Mouse (Mus musculus) MEL (cell line): ENCODE measurements around the gene Phkg1. TPM values are rescaled to one million over a fixed set of nuclear protein-coding genes. Genes with fewer than 3 reads are reported as not detected.

ENCODE experiments used
- DNase-seq: peaks from one replicate; pipeline ENCODE4 v3.0.0; 2011; ENCODE audit warnings: low read depth, low spot score
- H3K27ac ChIP-seq: 2 replicates; pipeline ENCODE4 v1.5.1; 2012; ENCODE audit warnings: low read depth, mild to moderate bottlenecking, control low read depth, low read length, moderate library complexity; ENCODE audit not compliant: control insufficient read depth
- H3K27me3 ChIP-seq, 2 experiments: fragments of 150-350 bp in 1 of 2; sonication (generic) in 1 of 2; 2 replicates each; pipeline ENCODE4 v1.6.1; 2012; ENCODE audit warnings: low read length in 2 of 2, mild to moderate bottlenecking in 2 of 2, improper control_type of control experiment in 1 of 2, moderate library complexity in 1 of 2; ENCODE audit not compliant: insufficient read depth in 2 of 2, control insufficient read depth in 1 of 2
- H3K36me3 ChIP-seq, 2 experiments: 2 replicates each; pipeline ENCODE4 v1.6.1; 2012 to 2014; ENCODE audit warnings: low read length in 2 of 2, improper control_type of control experiment in 1 of 2, inconsistent platforms in 1 of 2, mild to moderate bottlenecking in 1 of 2; ENCODE audit not compliant: insufficient read depth in 2 of 2, control insufficient read depth in 1 of 2
- H3K4me1 ChIP-seq, 2 experiments: fragments of 150-350 bp in 1 of 2; sonication (generic) in 1 of 2; 2 replicates each; pipeline ENCODE4 v1.6.1; 2012; ENCODE audit warnings: low read length in 2 of 2, improper control_type of control experiment in 1 of 2, mild to moderate bottlenecking in 1 of 2; ENCODE audit not compliant: insufficient read depth in 2 of 2, control insufficient read depth in 1 of 2
- H3K4me3 ChIP-seq, 2 experiments: fragments of 150-350 bp in 1 of 2; sonication (generic) in 1 of 2; 2 replicates each; pipeline ENCODE4 v1.5.1; 2012; ENCODE audit warnings: low read depth in 2 of 2, low read length in 2 of 2, mild to moderate bottlenecking in 2 of 2, moderate library complexity in 2 of 2, control low read depth in 1 of 2, improper control_type of control experiment in 1 of 2; ENCODE audit not compliant: control insufficient read depth in 1 of 2, insufficient read depth in 1 of 2
- H3K79me2 ChIP-seq: 2 replicates; pipeline ENCODE4 v1.6.1; 2012; ENCODE audit warnings: mild to moderate bottlenecking, low read length, moderate library complexity; ENCODE audit not compliant: control insufficient read depth, poor library complexity, insufficient read depth
- H3K9ac ChIP-seq: 2 replicates; pipeline ENCODE4 v1.6.1; 2012; ENCODE audit warnings: low read depth, mild to moderate bottlenecking, control low read depth, low read length, moderate library complexity; ENCODE audit not compliant: control insufficient read depth, poor library complexity, severe bottlenecking
- H3K9me3 ChIP-seq: fragments of 150-350 bp; sonication (generic); replicated peaks from 2 replicates; pipeline ENCODE4 v1.6.1; 2012; ENCODE audit warnings: mild to moderate bottlenecking, low read length, improper control_type of control experiment, moderate library complexity; ENCODE audit not compliant: insufficient read depth
- CHD2 ChIP-seq: IDR thresholded peaks from 2 replicates; pipeline ENCODE4 v1.6.1; 2011; ENCODE audit warnings: low read length, improper control_type of control experiment
- CTCF ChIP-seq, 3 experiments: IDR thresholded peaks in 2 of 3; conservative IDR thresholded peaks in 1 of 3; 2 replicates each; pipeline ENCODE4 v1.5.1; 2011 to 2012; ENCODE audit warnings: low read length in 3 of 3, low read depth in 2 of 3, mild to moderate bottlenecking in 2 of 3, improper control_type of control experiment in 1 of 3, inconsistent platforms in 1 of 3, mixed read lengths in 1 of 3, moderate library complexity in 1 of 3; ENCODE audit not compliant: control insufficient read depth in 1 of 3, insufficient read depth in 1 of 3, poor library complexity in 1 of 3, severe bottlenecking in 1 of 3
- E2F4 ChIP-seq: IDR thresholded peaks from 2 replicates; pipeline ENCODE4 v1.6.1; 2011; ENCODE audit warnings: low read depth, low read length, improper control_type of control experiment, borderline replicate concordance
- EP300 ChIP-seq, 2 experiments: IDR thresholded peaks; 2 replicates each; pipeline ENCODE4 v1.6.1; 2011; ENCODE audit warnings: improper control_type of control experiment in 2 of 2, low read length in 2 of 2, low read depth in 1 of 2, mild to moderate bottlenecking in 1 of 2
- ETS1 ChIP-seq: IDR thresholded peaks from 2 replicates; pipeline ENCODE4 v1.6.1; 2012; ENCODE audit warnings: low read depth, mild to moderate bottlenecking, inconsistent platforms, low read length, improper control_type of control experiment, moderate library complexity
- GABPA ChIP-seq: IDR thresholded peaks from 2 replicates; pipeline ENCODE4 v1.6.1; 2012; ENCODE audit warnings: low read depth, mild to moderate bottlenecking, inconsistent platforms, low read length, improper control_type of control experiment, moderate library complexity
- GATA1 ChIP-seq: IDR thresholded peaks from 2 replicates; pipeline ENCODE4 v1.6.1; 2011; ENCODE audit warnings: low read depth, low read length, improper control_type of control experiment
- HCFC1 ChIP-seq: IDR thresholded peaks from 2 replicates; pipeline ENCODE4 v1.6.1; 2012; ENCODE audit warnings: low read depth, mild to moderate bottlenecking, inconsistent platforms, low read length, improper control_type of control experiment, moderate library complexity
- JUND ChIP-seq: IDR thresholded peaks from 2 replicates; pipeline ENCODE4 v1.6.1; 2011; ENCODE audit warnings: low read depth, mild to moderate bottlenecking, improper control_type of control experiment, low read length
- MAFK ChIP-seq: IDR thresholded peaks from 2 replicates; pipeline ENCODE4 v1.6.1; 2011; ENCODE audit warnings: low read depth, mild to moderate bottlenecking, low read length, improper control_type of control experiment, borderline replicate concordance
- MAX ChIP-seq: IDR thresholded peaks from 2 replicates; pipeline ENCODE4 v1.6.1; 2011; ENCODE audit warnings: low read length, improper control_type of control experiment
- MAZ ChIP-seq: IDR thresholded peaks from 2 replicates; pipeline ENCODE4 v1.6.1; 2012; ENCODE audit warnings: low read depth, mild to moderate bottlenecking, inconsistent platforms, low read length, improper control_type of control experiment
- MEF2A ChIP-seq: IDR thresholded peaks from 2 replicates; pipeline ENCODE4 v1.6.1; 2014; ENCODE audit warnings: low read depth, mild to moderate bottlenecking, inconsistent platforms, low read length, improper control_type of control experiment; ENCODE audit not compliant: poor library complexity, insufficient replicate concordance, severe bottlenecking; ENCODE audit errors: extremely low read depth
- MYB ChIP-seq: IDR thresholded peaks from 2 replicates; pipeline ENCODE4 v1.6.1; 2011; ENCODE audit warnings: mild to moderate bottlenecking, low read depth, low read length, improper control_type of control experiment
- MYC ChIP-seq: IDR thresholded peaks from 2 replicates; pipeline ENCODE4 v1.6.1; 2011; ENCODE audit warnings: low read depth, mild to moderate bottlenecking, low read length, improper control_type of control experiment, moderate library complexity
- NELFE ChIP-seq: IDR thresholded peaks from 2 replicates; pipeline ENCODE4 v1.6.1; 2011; ENCODE audit warnings: low read depth, low read length, improper control_type of control experiment
- NRF1 ChIP-seq: IDR thresholded peaks from 2 replicates; pipeline ENCODE4 v1.6.1; 2014; ENCODE audit warnings: low read depth, mild to moderate bottlenecking, inconsistent platforms, low read length, improper control_type of control experiment, moderate library complexity; ENCODE audit not compliant: poor library complexity, insufficient read depth, severe bottlenecking
- POLR2A ChIP-seq, 2 experiments: IDR thresholded peaks; 2 replicates each; pipeline ENCODE4 v1.6.1; 2011 to 2012; ENCODE audit warnings: low read length in 2 of 2, mild to moderate bottlenecking in 2 of 2, control low read depth in 1 of 2, improper control_type of control experiment in 1 of 2, low read depth in 1 of 2, moderate library complexity in 1 of 2; ENCODE audit not compliant: control insufficient read depth in 1 of 2, insufficient read depth in 1 of 2, poor library complexity in 1 of 2
- POLR2AphosphoS2 ChIP-seq: IDR thresholded peaks from 2 replicates; pipeline ENCODE4 v1.6.1; 2011; ENCODE audit warnings: low read length, improper control_type of control experiment
- POLR2AphosphoS5 ChIP-seq: IDR thresholded peaks from 2 replicates; pipeline ENCODE4 v1.6.1; 2012; ENCODE audit warnings: low read depth, borderline replicate concordance, mild to moderate bottlenecking, inconsistent platforms, low read length, moderate library complexity, mixed read lengths
- RAD21 ChIP-seq: IDR thresholded peaks from 2 replicates; pipeline ENCODE4 v1.6.1; 2011; ENCODE audit warnings: mild to moderate bottlenecking, low read depth, low read length, improper control_type of control experiment
- RCOR1 ChIP-seq: IDR thresholded peaks from 2 replicates; pipeline ENCODE4 v1.6.1; 2012; ENCODE audit warnings: low read depth, mild to moderate bottlenecking, inconsistent platforms, low read length, improper control_type of control experiment
- SIN3A ChIP-seq: IDR thresholded peaks from 2 replicates; pipeline ENCODE4 v1.6.1; 2012; ENCODE audit warnings: low read length, improper control_type of control experiment, inconsistent platforms
- SMC3 ChIP-seq: IDR thresholded peaks from 2 replicates; pipeline ENCODE4 v1.6.1; 2011; ENCODE audit warnings: low read depth, low read length, improper control_type of control experiment
- USF1 ChIP-seq: IDR thresholded peaks from 2 replicates; pipeline ENCODE4 v1.6.1; 2014; ENCODE audit warnings: low read depth, mild to moderate bottlenecking, inconsistent platforms, low read length, improper control_type of control experiment, moderate library complexity
- USF2 ChIP-seq, 2 experiments: IDR thresholded peaks; 2 replicates each; pipeline ENCODE4 v1.6.1; 2011 to 2012; ENCODE audit warnings: improper control_type of control experiment in 2 of 2, low read length in 2 of 2, borderline replicate concordance in 1 of 2, inconsistent platforms in 1 of 2, low read depth in 1 of 2, mild to moderate bottlenecking in 1 of 2; ENCODE audit not compliant: insufficient read depth in 1 of 2
- ZKSCAN1 ChIP-seq: IDR thresholded peaks from 2 replicates; pipeline ENCODE4 v1.6.1; 2012; ENCODE audit warnings: low read depth, mild to moderate bottlenecking, inconsistent platforms, low read length, improper control_type of control experiment, moderate library complexity
- ZMIZ1 ChIP-seq: IDR thresholded peaks from 2 replicates; pipeline ENCODE4 v1.6.1; 2012; ENCODE audit warnings: low read depth, mild to moderate bottlenecking, inconsistent platforms, low read length, improper control_type of control experiment, moderate library complexity
- polyA plus RNA-seq, 2 experiments: library from polyadenylated mRNA; stranded (reverse) in 1 of 2; unstranded in 1 of 2; fragments of >175 nt in 1 of 2; fragments of >200 nt in 1 of 2; gene quantifications; 2 replicates each; pipeline versions ENCODE4 v1.2.1 to v1.2.4; 2012; ENCODE audit warnings: low replicate concordance in 2 of 2, low read depth in 1 of 2; ENCODE audit not compliant: insufficient read length in 2 of 2, insufficient read depth in 1 of 2, missing spikeins in 1 of 2
- total RNA-seq: library from RNA; depleted of rRNA; stranded (reverse); fragments of 300-350 nt; gene quantifications from 2 replicates; pipeline ENCODE4 v1.2.3, GENCODE M21; 2012

Gene Phkg1
- total and polyA plus RNA-seq, 3 experiments, result 0.62 to 0.72 TPM; not detected in 1

DNA sequence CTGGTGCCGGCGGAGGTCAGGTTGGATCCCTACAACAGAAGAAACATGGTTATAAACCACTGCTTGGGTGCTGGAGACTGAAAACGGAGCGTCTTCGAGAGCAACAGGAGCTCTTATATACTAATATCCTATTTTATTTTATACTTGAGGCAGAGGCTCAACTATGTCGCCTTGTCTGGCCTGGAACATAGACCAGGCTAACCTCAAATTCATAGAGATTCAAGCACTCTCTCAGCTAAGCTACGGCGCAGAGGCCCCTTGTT lies 50.9 kb downstream of the Phkg1 start:
- peak overlapping the region; percentile 77 to 78 for H3K4me3 ChIP-seq
- peaks cover 16 to 19% of the 10 kb centered on the region in 2 experiments for H3K36me3 ChIP-seq
- no peaks in the 10 kb centered on the region for H3K27me3 ChIP-seq
- no peaks in the 10 kb centered on the region for H3K9me3 ChIP-seq
- no peak for TF ChIP-seq POLR2A (IDR thresholded peaks at IDR 0.05; ENCODE audit: control insufficient read depth in 1 of 2, insufficient read depth in 1 of 2, low read depth in 1 of 2, low read length in 2 of 2, poor library complexity in 1 of 2)
- TF ChIP-seq SMC3, result no peak
- no peak for TF ChIP-seq EP300 (IDR thresholded peaks at IDR 0.05; ENCODE audit: low read depth in 1 of 2, low read length in 2 of 2)
- H3K79me2 ChIP-seq, result peaks cover 18% of the 10 kb centered on the region
- H3K9ac ChIP-seq, result peak overlapping the region; percentile 87
- peak overlapping the region; percentile 81 for H3K27ac ChIP-seq
- peaks cover 2 to 13% of the 10 kb centered on the region in 2 experiments; a peak in 2 of 4 replicates for H3K4me1 ChIP-seq
- DNase-seq, result peak; percentile 63

DNA sequence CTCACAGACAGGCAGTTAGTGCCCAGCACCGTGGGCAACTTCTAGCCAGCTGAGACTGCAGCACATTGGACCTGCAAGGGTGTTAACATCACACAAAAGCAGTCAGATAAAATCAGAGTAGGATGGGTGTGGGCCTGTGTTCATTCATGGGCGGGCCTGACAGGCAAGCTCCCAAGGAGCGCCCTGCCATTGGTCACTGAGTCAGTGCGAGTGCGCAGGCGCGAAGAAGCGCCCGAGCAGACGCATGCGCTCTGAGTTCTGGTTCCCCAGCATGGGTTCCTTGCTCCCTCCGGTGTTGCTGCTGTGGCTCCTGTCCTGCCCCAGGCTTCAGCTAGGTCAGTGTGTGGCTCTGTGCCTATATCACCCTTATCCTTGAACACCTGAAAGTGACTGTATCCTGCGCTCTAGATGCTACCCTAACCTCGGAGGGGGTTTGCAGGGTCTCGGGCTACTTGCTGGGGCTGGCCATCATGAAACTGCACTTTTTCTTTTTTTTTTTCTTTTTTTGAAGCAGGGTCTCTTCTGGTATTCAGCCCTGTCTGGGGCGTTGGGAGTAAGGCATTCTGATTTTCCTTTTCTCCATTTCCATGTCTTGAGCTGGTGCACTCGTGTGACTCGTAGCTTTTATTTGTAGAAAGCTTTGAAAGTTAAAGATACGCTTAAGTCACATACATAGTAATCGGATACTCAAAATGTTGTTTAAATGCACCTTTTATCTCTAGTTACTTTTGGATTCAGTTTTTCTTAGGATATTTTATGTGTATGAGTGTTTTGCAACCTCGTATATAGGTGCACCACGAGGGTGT lies 51.4 kb downstream of the Phkg1 start, which contains the start of gene Sumf2:
Gene Sumf2 (plus strand): TSS at position 235 of the 806 bp plus-strand sequence.
- peaks cover 16 to 19% of the 10 kb centered on the region in 2 experiments for H3K36me3 ChIP-seq
- DNase-seq, result peak; percentile 97
- no peak for TF ChIP-seq JUND
- no peak; a peak in 1 of 4 replicates for TF ChIP-seq EP300 (IDR thresholded peaks at IDR 0.05; ENCODE audit: low read depth in 1 of 2, low read length in 2 of 2)
- peak; percentile 97 for TF ChIP-seq NELFE
- no peak for TF ChIP-seq MEF2A
- peak; percentile 5; the same call in 1 of the 2 replicates for TF ChIP-seq RCOR1
- peak; percentile 51; the same call in 1 of the 2 replicates for TF ChIP-seq E2F4
- TF ChIP-seq ZKSCAN1, result peak; percentile 36
- peak; percentile 72 for TF ChIP-seq MYC
- peak; percentile 99 for TF ChIP-seq NRF1
- TF ChIP-seq USF1, result no peak
- peak; percentile 100 for TF ChIP-seq POLR2AphosphoS2
- TF ChIP-seq POLR2A (IDR thresholded peaks at IDR 0.05; ENCODE audit: control insufficient read depth in 1 of 2, insufficient read depth in 1 of 2, low read depth in 1 of 2, low read length in 2 of 2, poor library complexity in 1 of 2), result peak; percentile 84 to 99
- no peak; the same call in 1 of the 2 replicates for TF ChIP-seq MYB
- no peak for TF ChIP-seq MAZ
- TF ChIP-seq HCFC1, result peak; percentile 77
- no peak for TF ChIP-seq RAD21
- TF ChIP-seq MAFK, result no peak
- peak; percentile 86; the same call in 1 of the 2 replicates for TF ChIP-seq POLR2AphosphoS5
- TF ChIP-seq SIN3A, result peak; percentile 83
- peak; percentile 67 for TF ChIP-seq GATA1
- TF ChIP-seq CTCF (IDR thresholded peaks at IDR 0.05 in 2 of 3, conservative IDR thresholded peaks at IDR 0.05 in 1 of 3; ENCODE audit: control insufficient read depth in 1 of 3, insufficient read depth in 1 of 3, low read depth in 2 of 3, low read length in 3 of 3, poor library complexity in 1 of 3, severe bottlenecking in 1 of 3), result no peak
- TF ChIP-seq CHD2, result peak; percentile 42
- no peak for TF ChIP-seq USF2 (IDR thresholded peaks at IDR 0.05; ENCODE audit: borderline replicate concordance in 1 of 2, insufficient read depth in 1 of 2, low read depth in 1 of 2, low read length in 2 of 2)
- 0 out of 2 replicates have a peak, but pooled peaks have one; percentile 33 for TF ChIP-seq ETS1
- no peak; the same call in 1 of the 2 replicates for TF ChIP-seq SMC3
- peak; percentile 70; the same call in 1 of the 2 replicates for TF ChIP-seq MAX
- peak; percentile 97 for TF ChIP-seq ZMIZ1
- TF ChIP-seq GABPA, result no peak

More for the DNA sequence above, 51.4 kb downstream of the Phkg1 start, which contains the start of gene Sumf2:
- Histone ChIP-seq H3K4me1 (peaks cover 2 to 13% of the 10 kb centered on the region in 2 experiments; a peak in 2 of 4 replicates), H3K27me3 (no peaks in the 10 kb centered on the region), H3K27ac (peak within 1 kb of the TSS; percentile 81), H3K4me3 (peak within 1 kb of the TSS; percentile 77 to 78), H3K9me3 (no peaks in the 10 kb centered on the region), H3K79me2 (peaks cover 18% of the 10 kb centered on the region), H3K9ac (peak within 1 kb of the TSS; percentile 87)
